Mouse (Mus musculus): ENCODE measurements around the gene Ndst2.
A peak's percentile ranks its signal among the peaks of the same experiment; 100 is the strongest.

Gene Ndst2

DNA sequence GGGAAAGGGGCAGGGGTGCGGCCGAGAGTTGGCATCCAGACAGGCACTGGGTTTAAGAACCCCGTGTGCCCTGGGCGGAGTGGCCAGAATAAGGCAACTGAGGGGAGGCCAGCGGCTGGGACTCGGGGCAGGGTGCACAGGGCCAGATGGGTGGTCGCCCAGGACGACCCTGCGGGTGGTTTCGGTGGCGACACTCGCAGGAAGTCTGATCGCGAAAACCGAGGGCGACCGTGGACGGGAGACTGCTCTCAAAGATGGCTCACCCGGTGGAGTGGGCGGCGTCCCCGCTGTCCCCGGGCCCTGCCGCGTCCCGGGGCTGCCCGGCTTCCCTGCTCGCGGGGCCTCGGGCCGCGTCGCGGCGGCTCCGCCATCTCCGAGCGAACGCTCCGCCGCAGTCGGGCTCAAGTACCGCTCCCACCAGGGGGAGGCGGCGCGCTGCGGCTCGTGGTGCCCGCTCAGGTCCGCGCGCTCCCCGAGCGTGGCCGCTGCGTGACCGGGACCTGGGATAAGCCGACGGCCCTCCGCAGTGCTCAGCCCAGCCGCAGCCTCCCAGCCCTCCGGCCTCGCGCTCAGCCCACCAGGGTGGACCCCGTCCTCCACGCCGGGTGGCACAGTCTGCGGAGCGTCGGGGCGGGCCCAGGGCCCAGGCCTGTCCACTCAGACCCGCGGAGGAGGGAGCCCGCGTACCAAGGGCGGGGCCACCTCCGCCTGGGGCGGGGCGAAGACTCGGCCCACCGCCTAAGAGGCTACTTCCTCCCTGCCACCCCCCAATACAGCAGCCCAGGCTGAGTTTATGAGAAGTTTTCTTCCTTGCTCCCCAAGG, at the start of gene Ndst2:
Gene Ndst2, minus strand, starts transcription at position 611 of the 823 bp plus-strand sequence.
- peak; percentile 81 for DNase-seq (ENCODE audit: low read depth)

DNA sequence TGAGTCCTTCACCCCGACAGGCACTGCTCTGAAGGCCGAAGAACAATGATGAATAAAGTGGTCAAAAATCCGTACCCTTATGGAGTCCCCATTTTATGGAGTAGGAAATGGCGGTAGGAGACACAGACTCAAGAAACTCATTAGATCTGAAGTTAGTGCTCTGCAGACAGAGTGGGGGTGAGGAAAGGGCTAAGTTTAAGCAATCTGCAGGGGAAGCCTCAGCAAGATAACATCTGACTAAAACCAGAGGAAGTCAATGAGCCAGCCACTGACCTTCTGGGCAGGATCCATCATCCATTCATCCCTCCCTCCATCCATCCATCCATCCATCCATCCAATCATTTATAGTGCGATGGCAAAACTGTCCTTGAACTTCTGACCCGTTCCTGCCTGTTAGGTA, 49.2 kb upstream of the Ndst2 start:
- DNase-seq (ENCODE audit: low read depth) = no peak

DNA sequence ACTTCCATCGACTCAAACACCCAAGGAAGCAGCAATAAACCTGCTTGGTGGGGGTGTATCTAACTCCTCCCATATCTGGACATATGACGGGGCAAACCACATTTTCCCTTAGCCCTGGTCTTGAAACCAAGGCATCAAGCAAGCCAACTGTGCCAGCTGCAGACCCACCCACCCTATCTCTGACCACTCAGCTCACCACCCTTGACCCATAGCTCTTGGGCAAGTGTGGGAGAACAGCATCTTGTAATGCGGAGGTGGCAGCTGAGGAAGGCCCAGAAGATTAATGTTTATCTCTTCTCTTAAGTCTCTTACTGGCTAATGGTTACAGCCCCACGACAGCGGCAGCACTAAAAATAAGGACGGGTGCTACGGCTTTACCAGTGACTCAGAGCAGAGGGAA, 48.5 kb upstream of the Ndst2 start:
- no peak for DNase-seq (ENCODE audit: low read depth)

DNA sequence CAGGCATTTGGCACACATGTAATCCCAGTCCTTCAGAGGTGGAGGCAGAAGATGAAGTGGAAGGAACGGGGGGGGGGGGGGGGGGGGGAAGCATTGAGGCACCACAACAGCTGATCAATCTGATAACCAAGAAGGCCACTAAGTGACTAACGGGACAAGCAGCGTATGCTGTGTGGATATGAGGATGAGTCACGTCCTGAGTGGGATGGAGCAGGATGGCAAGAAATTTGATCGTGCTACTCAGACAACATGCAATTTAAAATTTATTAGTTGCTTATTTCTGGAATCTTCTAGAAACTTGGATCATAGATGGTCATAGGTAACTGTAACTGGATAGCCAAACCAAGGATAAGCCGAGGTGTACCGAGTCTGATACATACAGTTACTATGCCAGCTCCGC, 45.9 kb upstream of the Ndst2 start:
- no peak for DNase-seq (ENCODE audit: low read depth)

DNA sequence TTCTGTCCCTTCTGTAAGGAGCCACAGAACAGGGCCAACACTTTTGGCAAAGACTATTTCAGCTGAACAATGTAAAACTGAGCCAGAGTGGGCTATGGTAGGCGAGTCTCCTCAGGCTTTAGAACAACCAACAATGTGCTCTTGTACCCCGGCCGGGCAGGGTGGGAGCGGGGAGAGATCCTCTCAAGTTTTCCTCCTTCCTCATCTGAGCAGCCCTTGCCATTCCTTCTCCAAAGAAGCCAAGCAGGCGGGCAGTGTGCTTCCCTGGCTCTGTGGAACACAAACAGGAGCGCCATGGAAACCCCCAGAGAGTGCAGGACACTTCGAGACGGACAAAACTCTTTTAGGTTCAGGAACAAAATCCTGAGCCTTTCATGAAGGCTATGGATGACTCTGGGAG, 44.1 kb upstream of the Ndst2 start:
- no peak for DNase-seq (ENCODE audit: low read depth)

DNA sequence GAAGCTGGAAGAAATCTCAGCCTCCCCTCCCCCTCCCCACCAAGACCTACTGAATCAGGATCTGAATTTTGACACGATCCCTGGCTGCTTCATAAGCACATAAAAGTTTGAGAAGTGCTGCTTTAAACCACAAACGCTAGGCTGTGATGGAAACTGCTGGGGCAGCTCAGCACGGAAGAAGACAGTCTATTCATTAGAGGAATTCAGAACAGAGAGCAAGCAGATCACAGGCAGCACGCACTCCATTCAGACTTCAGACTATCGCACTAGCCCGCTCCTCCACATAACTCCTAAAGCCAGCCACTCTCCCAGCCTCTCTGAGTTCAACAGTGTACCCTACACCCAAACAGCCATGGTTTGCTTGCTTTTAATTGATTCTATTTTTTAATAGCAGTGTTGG, 41.3 kb upstream of the Ndst2 start:
- DNase-seq (ENCODE audit: low read depth) = no peak

DNA sequence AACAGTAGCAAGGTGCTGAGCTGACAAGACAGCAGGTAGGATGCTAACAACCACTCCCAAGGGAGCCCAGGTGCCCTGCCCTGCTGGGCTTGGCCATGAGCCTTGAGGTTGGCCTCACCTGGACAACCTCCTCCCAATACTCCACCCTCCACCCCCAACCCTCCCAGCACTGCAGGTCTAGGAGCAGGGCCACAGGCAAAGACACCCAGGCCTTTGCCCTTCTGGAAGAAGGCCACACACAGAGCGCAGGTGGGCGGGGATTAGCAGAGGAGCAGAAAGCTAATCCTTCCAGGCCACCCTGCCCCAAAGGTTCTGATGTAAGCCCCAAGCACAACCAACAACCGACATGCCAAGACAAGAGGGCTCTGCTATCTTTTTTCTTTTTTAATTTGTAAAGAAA, 39.0 kb upstream of the Ndst2 start:
- no peak for DNase-seq (ENCODE audit: low read depth)

DNA sequence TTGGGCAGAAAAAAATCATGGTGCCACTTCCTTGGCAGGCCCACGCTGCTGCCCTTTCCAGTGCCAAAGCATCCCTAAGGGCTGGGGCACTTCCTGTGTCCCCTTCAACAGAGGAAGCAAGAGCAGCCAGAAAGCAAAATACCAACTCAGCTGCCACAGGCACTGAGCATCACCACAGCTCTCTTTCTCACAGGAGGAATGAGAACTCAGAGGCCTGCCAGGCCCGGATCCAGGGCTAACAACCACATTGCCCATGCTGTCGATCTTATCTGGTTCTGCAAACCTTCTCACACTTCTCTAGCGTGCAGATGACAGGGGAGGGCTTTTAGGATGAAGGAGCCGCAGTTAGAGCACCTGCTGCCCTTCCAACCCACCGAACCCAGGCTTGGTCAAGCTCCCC, 38.4 kb upstream of the Ndst2 start:
- DNase-seq (ENCODE audit: low read depth) = no peak

DNA sequence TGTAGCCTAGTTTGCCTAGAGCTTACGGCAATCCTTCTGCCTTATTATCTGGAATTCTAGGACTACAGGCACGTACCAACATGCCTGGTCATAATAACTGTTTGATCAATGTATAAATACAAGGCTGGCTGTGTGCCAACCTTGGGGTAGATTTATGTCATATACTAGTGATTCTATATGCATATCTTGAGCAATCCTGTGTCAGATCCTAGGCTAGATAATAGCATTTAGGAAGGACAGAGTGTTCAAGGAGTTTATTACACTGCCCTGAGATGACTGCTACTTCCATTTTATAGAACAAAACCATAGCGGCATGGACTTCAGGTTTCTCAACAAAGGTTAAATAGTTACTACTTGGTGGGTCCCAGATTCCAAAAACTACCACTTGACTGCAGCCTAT, 37.6 kb upstream of the Ndst2 start:
- no peak for DNase-seq (ENCODE audit: low read depth)

DNA sequence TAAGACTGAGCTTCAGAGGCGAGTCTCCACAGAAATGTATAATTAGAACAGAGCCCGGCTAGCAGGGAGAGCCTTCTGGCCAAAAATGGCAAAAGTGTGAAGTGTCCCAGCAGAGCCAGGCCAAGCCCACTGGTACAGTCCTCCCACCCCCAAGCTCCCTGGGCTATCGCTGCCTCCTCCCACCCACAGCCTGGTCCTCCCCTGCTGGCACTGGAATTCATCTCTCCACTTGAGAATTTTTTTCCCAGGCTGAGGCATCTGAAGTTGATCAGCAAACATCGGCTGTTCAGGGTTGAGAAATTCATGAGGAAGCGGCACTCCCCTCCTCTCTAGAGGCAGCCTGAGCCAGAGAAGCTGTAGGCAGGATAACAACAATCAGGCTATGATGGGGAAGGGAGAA, 34.2 kb upstream of the Ndst2 start:
- no peak for DNase-seq (ENCODE audit: low read depth)

DNA sequence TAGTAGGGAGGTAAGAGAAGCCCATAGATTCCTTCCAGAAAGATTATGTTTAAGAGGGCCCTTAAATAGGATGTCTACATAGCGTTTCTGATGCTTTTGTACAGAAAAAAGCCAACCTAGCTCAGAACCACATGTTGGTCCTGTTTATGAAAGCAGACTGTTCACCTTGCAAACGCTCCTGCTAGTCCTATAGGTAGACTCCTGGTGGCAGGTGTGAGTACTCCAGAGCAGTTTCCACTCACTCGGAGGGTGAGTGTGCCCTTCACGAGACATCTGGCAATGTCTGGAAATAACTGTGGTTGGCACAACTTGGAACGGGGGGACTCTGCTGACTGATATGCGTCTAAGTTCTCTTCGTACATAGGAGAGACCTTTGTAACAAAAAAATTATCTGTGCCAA, 33.6 kb upstream of the Ndst2 start:
- DNase-seq (ENCODE audit: low read depth) = no peak

DNA sequence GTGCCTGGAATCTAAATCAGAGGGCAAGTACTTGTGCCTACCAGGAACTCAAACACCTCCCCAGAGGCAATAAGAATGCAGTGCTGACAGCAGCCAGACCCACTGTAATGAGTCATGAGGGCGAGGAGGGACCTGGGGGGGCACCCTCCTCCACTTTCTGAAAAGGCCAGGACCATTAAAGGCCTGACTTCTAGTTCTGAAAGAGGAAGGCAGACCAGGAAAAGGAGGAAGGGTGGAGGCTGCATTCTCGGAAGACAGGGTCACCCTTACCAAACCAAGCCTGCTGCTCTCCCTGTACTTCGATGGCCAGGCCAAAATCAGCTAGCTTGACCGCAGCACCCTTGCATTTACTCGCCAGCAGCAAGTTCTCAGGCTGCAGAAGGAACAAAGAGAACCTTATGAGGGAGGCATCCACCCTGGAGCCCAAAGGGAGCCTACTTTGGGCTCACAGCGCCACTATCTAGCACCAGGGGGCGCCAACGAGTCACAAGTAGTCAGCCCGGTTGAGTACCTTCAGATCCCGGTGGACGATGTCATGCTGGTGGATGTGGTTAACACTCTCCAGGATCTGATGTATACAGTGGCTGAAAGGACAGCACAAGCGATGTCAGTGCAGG, 31.4 kb upstream of the Ndst2 start:
- DNase-seq (ENCODE audit: low read depth) = peak; percentile 78

DNA sequence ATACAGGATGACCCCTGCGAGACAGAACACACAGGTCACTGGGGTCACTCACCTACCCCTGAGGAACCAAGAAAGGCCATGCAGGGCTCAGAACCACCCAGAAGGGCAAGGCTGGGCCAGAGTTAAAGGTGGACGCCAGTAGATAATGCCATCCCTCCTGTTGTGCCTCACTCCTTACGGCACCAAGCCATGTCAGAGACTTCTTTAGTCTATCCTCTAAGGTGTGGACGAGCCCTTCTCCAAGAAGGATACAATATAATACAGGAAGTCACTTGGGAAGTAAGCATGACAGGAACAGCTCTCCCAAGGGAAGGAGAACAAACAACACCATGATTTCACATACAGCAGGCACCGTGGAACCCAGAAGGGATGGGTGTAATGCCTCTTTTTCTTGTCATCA, 30.6 kb upstream of the Ndst2 start:
- DNase-seq (ENCODE audit: low read depth) = no peak

DNA sequence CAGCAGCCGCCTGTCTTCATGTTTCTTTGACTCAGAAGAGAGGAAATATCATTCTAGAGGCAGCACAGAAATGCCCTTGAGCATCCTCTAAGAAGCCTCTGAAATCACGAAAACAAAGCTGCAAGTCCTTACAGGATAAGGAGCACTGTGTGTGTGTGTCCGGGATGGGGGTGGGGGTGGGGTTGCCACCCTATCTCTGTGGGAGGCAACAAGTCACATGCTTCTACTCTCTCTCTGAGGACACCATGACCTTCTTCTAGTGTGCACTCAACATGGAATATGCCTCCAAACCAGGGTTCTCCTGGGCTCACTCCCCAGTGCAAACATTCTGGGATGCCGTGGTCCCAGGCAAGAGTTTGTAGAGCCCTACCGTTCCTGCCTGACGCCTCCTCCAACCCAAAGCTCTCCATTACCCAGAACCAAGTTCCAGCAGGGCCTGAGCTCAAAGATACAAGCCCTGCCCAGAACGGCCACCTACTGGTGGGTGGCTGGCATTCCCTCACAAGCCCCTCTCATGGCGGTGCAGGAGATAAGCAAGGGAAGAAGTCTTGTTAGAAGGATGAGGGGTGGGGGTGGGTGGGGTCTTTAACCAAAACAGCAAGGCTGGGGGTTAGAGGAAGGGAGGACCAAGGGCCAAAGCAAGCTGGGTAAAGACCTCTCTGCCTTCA, 24.5 kb upstream of the Ndst2 start:
- DNase-seq (ENCODE audit: low read depth) = no peak

DNA sequence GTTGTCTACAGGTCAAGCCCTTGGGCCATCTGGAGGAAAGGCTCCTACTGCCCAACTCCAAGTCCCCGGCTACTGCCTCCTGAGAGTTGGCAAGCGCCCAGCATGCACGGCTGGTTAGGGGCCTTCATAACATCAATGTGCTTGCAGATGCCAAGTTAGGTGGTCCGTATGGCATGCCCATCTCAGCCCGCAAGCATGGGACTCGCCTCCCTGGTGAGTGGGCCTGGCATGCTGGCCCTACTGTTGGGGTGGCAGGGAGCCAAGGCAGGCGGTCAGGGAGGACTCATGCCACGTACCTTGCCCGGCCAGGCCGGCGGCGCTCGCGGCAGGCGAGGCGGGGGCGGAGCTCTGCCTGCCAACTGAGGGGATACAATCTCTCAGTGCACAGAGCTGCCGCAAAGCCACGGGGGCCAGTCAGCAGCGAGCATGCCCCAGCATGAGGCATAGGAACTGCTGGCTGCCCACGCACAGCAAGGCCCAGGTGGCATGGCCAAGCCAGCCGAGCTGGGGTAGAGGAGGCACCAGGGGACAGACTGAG, 23.1 kb upstream of the Ndst2 start:
- DNase-seq (ENCODE audit: low read depth) = no peak

DNA sequence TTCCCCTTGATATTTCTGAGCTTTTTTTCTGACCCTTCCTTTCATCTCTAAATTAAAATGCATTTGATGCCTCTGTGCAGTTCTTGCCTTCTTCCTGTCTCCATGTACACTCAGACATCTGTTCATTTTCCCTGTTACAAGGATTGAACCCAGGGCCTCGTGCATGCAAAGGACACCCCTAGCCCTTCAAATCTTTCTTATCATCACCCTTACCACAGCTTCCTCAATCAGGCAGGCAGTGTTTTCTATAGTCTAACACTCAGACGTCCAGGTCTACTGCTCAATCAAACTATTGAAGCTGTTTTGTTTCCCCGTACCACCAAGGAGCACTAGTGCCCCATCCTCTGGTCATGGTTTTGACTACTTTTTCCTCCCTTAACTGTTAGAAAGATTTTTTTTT, 19.4 kb upstream of the Ndst2 start:
- no peak for DNase-seq (ENCODE audit: low read depth)

DNA sequence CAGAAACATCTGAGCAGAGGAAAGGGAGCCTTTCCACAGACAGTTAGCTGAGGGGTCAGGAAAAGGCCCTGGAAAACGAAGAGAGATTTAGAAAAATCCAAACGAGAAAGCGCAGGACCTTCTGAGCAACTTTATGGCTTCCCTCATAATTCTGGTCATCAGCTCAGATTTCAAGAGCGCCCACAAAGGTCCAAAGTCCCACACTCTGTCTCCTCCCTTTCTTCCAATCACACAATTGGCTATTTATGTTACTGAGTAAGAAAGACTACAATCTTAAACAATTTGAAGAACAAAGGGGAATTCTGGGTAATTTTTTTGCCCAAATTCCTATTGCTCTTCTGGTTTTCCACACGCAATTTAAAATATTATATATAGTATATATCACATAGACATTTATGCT, 16.1 kb upstream of the Ndst2 start:
- DNase-seq (ENCODE audit: low read depth) = no peak

DNA sequence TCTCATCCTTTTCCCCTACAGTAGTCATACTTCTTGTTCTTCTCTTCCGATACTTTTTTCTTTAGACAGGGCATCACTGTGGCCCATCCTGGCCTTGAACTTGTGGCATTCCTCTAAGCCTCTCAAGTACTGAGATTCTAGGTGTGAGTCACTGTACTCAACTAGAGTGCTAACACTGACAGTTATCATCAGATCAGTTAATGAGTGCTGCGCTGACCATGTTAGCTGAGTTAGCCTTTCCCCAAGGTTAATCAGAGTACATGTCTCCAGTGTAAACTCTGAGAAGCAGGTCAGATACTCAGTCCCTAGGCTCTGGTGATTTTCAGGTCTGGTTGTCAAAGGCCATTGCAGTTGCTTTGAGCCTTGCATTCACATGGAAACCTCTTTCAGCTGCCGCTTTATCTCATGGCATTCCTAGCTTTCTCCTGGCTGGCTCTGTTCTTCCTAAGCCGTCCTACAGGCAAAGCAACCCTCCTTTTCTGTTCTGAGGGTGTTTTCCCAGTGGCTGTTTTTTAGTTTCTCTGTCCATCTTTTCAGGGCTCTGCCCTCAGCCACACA, 15.2 kb upstream of the Ndst2 start:
- DNase-seq (ENCODE audit: low read depth) = no peak

DNA sequence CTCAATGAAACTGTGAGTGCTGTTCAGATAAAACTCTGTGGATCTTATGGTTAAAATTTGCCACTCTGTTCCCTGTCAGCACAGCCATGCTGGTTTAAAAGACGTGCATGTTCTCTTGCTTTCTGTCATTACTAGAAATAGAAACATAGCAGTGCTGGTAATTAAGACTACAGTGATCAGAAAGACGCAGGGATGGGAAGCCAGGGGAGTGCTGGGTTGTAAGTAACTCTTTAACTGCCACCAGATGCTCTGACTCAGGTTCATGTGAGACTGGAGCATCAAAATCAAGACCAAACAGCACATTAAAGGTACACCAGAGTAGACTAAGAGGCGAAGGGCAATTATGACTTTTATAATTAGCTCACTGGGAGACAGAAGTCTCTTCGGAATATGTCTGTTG, 14.0 kb upstream of the Ndst2 start:
- DNase-seq (ENCODE audit: low read depth) = no peak

DNA sequence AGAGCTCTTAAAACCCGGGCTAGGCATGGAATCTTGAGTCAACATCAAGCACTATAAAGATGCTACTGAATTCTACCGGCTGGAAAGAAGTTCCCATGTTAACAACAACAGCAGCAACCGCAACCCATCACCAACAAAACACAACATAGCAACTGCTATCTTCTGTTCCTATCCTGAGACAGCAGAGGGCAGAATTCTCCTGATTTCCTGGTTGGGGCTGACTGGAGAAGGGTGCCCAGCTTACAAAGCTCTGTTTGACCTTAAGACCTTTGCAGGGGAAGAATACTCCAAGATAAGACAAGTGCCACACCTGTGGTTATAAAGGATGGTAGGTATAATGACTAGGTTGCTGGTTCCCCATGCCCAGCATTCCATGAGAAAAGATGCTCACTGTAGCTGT, 12.6 kb upstream of the Ndst2 start:
- DNase-seq (ENCODE audit: low read depth) = no peak

DNA sequence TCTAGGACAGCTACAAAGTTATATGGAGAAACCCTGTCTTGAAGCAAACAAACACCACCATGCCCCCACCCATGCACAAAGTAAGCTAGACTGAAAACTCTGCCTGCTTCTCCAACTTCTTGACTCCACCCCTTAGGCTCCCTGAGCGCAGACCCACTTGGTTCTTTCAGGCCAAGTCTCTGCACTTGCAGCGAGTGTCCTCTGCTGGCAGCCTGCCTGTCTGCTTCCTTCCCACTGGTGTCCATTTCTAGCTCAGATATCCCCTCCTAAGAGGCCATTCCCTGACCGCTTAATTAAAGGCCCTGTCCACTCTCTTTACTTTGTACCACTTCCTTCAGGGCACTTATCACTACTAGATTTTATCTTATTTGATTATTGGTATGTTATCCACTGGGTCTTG, 9.3 kb upstream of the Ndst2 start:
- no peak for DNase-seq (ENCODE audit: low read depth)

DNA sequence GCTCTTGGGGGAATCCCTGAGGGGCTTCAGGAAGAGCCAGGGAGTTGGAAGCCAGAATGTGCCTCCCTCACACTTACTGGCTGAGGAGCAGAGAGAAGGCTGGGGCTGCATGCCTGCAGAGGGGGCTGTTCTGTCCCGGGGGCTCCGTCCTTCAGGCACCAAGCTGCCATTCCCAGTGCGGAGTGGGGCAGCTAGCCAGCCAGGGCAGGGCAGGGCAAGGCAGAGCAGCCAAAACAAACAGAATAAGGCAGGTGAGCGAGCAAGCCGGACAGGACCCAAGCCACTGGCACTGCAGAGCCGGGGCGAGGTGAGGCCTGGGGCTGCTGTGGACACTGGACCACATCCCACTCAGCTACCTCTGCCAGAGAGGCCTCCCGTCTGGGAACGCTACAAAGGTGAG, 6.9 kb upstream of the Ndst2 start:
- DNase-seq (ENCODE audit: low read depth) = no peak

DNA sequence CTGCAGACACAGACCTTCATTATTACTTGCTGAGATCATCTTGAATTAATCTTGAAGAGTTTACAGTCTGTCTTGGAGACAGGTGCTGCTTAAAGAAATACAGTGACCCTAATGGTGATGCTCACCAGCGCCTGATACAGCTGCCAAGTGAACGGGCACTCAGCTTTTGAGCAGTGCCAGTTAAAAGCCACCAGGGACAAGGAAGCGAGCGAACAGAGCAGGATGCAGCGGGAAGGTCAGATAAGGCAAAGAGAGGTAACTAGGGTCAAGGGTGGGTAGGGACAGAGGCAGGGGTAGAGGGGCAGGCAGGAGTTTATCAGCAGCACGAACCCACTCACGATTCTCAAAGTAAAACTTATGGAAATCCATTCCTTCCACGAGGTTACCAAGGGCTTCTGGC, 4.1 kb upstream of the Ndst2 start:
- DNase-seq (ENCODE audit: low read depth) = no peak
